Mouse (Mus musculus): ENCODE results near the gene Tex48. TPM values are rescaled to one million over a fixed set of nuclear protein-coding genes. Genes with fewer than 3 reads are reported as not detected.

Tex48 gene
- polyA plus RNA-seq, 1 experiment = not detected

GRCm38 (mm10) chr4:63605968-63606367 is 16.3 kb downstream of the Tex48 start:
- no peak overlapping the region for H3K4me3 ChIP-seq (replicated peaks; ENCODE audit: control insufficient read depth, low read depth, low read length)
- H3K4me1 ChIP-seq (ENCODE audit: control insufficient read depth, insufficient read depth, low read length) = no peaks in the 10 kb centered on the region
- TF ChIP-seq POLR2A (IDR thresholded peaks at IDR 0.05; ENCODE audit: borderline replicate concordance, control insufficient read depth, low read depth, low read length) (no peak), CTCF (IDR thresholded peaks at IDR 0.05; ENCODE audit: control insufficient read depth, insufficient read depth, low read length) (no peak)
- WGBS = 86% methylated on average over 1 of the region's 1 CpGs
- no peak overlapping the region for H3K27ac ChIP-seq (ENCODE audit: control insufficient read depth, insufficient read depth, low read depth, low read length, poor library complexity)

GRCm38 (mm10) chr4:63605545-63605944 is 16.7 kb downstream of the Tex48 start:
- H3K27ac ChIP-seq (ENCODE audit: control insufficient read depth, insufficient read depth, low read depth, low read length, poor library complexity) = no peak overlapping the region
- WGBS = 79% methylated on average over 3 of the region's 3 CpGs

GRCm38 (mm10) chr4:63604945-63605344 is 17.3 kb downstream of the Tex48 start, which contains the start of gene Gm11213:
Gene Gm11213 (minus strand): TSS chr4:63605261.
- no peaks in the 10 kb centered on the region for H3K4me1 ChIP-seq (ENCODE audit: control insufficient read depth, insufficient read depth, low read length)
- H3K27ac ChIP-seq (ENCODE audit: control insufficient read depth, insufficient read depth, low read depth, low read length, poor library complexity) = no peak within 1 kb of the TSS
- no peak within 1 kb of the TSS for H3K4me3 ChIP-seq (replicated peaks; ENCODE audit: control insufficient read depth, low read depth, low read length)
- WGBS = 69% methylated on average over 3 of the region's 3 CpGs
- TF ChIP-seq CTCF (IDR thresholded peaks at IDR 0.05; ENCODE audit: control insufficient read depth, insufficient read depth, low read length) (no peak), POLR2A (IDR thresholded peaks at IDR 0.05; ENCODE audit: borderline replicate concordance, control insufficient read depth, low read depth, low read length) (no peak)

More at GRCm38 (mm10) chr4:63605545-63605944, 16.7 kb downstream of the Tex48 start:
- H3K4me1 ChIP-seq (ENCODE audit: control insufficient read depth, insufficient read depth, low read length) = no peaks in the 10 kb centered on the region
- H3K4me3 ChIP-seq (replicated peaks; ENCODE audit: control insufficient read depth, low read depth, low read length) = no peak overlapping the region
- no peak for TF ChIP-seq POLR2A (IDR thresholded peaks at IDR 0.05; ENCODE audit: borderline replicate concordance, control insufficient read depth, low read depth, low read length)
- no peak for TF ChIP-seq CTCF (IDR thresholded peaks at IDR 0.05; ENCODE audit: control insufficient read depth, insufficient read depth, low read length)

GRCm38 (mm10) chr4:63601263-63601662 is 21.0 kb downstream of the Tex48 start:
- no peaks in the 10 kb centered on the region for H3K4me1 ChIP-seq (ENCODE audit: control insufficient read depth, insufficient read depth, low read length)
- H3K4me3 ChIP-seq (replicated peaks; ENCODE audit: control insufficient read depth, low read depth, low read length) = no peak overlapping the region
- no peak overlapping the region for H3K27ac ChIP-seq (ENCODE audit: control insufficient read depth, insufficient read depth, low read depth, low read length, poor library complexity)
- TF ChIP-seq POLR2A (IDR thresholded peaks at IDR 0.05; ENCODE audit: borderline replicate concordance, control insufficient read depth, low read depth, low read length) (no peak), CTCF (IDR thresholded peaks at IDR 0.05; ENCODE audit: control insufficient read depth, insufficient read depth, low read length) (no peak)

- WGBS = 77% methylated on average over 6 of the region's 6 CpGs
- no peak for TF ChIP-seq CTCF (IDR thresholded peaks at IDR 0.05; ENCODE audit: control insufficient read depth, insufficient read depth, low read length)
- no peak for TF ChIP-seq POLR2A (IDR thresholded peaks at IDR 0.05; ENCODE audit: borderline replicate concordance, control insufficient read depth, low read depth, low read length)
- H3K4me3 ChIP-seq (replicated peaks; ENCODE audit: control insufficient read depth, low read depth, low read length) = no peak overlapping the region
Measured at GRCm38 (mm10) chr4:63600786-63601185, 21.4 kb downstream of the Tex48 start.

GRCm38 (mm10) chr4:63596010-63596409 is 26.2 kb downstream of the Tex48 start:
- TF ChIP-seq CTCF (IDR thresholded peaks at IDR 0.05; ENCODE audit: control insufficient read depth, insufficient read depth, low read length) (no peak), POLR2A (IDR thresholded peaks at IDR 0.05; ENCODE audit: borderline replicate concordance, control insufficient read depth, low read depth, low read length) (no peak)
- WGBS = 89% methylated on average over 4 of the region's 4 CpGs
- Histone ChIP-seq H3K27ac (ENCODE audit: control insufficient read depth, insufficient read depth, low read depth, low read length, poor library complexity) (no peak overlapping the region), H3K4me3 (replicated peaks; ENCODE audit: control insufficient read depth, low read depth, low read length) (no peak overlapping the region), H3K4me1 (ENCODE audit: control insufficient read depth, insufficient read depth, low read length) (no peaks in the 10 kb centered on the region)

More at GRCm38 (mm10) chr4:63600786-63601185, 21.4 kb downstream of the Tex48 start:
- no peak overlapping the region for H3K27ac ChIP-seq (ENCODE audit: control insufficient read depth, insufficient read depth, low read depth, low read length, poor library complexity)
- H3K4me1 ChIP-seq (ENCODE audit: control insufficient read depth, insufficient read depth, low read length) = no peaks in the 10 kb centered on the region

- Histone ChIP-seq H3K27ac (ENCODE audit: control insufficient read depth, insufficient read depth, low read depth, low read length, poor library complexity) (no peak overlapping the region; the same call in 1 of the 2 replicates), H3K4me1 (ENCODE audit: control insufficient read depth, insufficient read depth, low read length) (no peaks in the 10 kb centered on the region), H3K4me3 (replicated peaks; ENCODE audit: control insufficient read depth, low read depth, low read length) (no peak overlapping the region)
- TF ChIP-seq CTCF (IDR thresholded peaks at IDR 0.05; ENCODE audit: control insufficient read depth, insufficient read depth, low read length) (no peak), POLR2A (IDR thresholded peaks at IDR 0.05; ENCODE audit: borderline replicate concordance, control insufficient read depth, low read depth, low read length) (no peak)
- WGBS = 16% methylated on average over 10 of the region's 10 CpGs
Measured at GRCm38 (mm10) chr4:63595259-63595658, 27.0 kb downstream of the Tex48 start.

GRCm38 (mm10) chr4:63594459-63595110 is 27.6 kb downstream of the Tex48 start:
- H3K4me1 ChIP-seq (ENCODE audit: control insufficient read depth, insufficient read depth, low read length) = no peaks in the 10 kb centered on the region
- TF ChIP-seq POLR2A (IDR thresholded peaks at IDR 0.05; ENCODE audit: borderline replicate concordance, control insufficient read depth, low read depth, low read length) (no peak), CTCF (IDR thresholded peaks at IDR 0.05; ENCODE audit: control insufficient read depth, insufficient read depth, low read length) (no peak)
- no peak overlapping the region for H3K4me3 ChIP-seq (replicated peaks; ENCODE audit: control insufficient read depth, low read depth, low read length)
- WGBS = 46% methylated on average over 5 of the region's 5 CpGs
- H3K27ac ChIP-seq (ENCODE audit: control insufficient read depth, insufficient read depth, low read depth, low read length, poor library complexity) = no peak overlapping the region; the same call in 1 of the 2 replicates

Data from bone marrow, adult 2 months (tissue).